Mouse (Mus musculus): ENCODE data around the gene Kif1a. TPM values are rescaled to one million over a fixed set of nuclear protein-coding genes. Genes with fewer than 3 reads are reported as not detected.

The Kif1a gene
- polyA plus RNA-seq, 1 experiment from 2014 or later: 502 TPM

DNA sequence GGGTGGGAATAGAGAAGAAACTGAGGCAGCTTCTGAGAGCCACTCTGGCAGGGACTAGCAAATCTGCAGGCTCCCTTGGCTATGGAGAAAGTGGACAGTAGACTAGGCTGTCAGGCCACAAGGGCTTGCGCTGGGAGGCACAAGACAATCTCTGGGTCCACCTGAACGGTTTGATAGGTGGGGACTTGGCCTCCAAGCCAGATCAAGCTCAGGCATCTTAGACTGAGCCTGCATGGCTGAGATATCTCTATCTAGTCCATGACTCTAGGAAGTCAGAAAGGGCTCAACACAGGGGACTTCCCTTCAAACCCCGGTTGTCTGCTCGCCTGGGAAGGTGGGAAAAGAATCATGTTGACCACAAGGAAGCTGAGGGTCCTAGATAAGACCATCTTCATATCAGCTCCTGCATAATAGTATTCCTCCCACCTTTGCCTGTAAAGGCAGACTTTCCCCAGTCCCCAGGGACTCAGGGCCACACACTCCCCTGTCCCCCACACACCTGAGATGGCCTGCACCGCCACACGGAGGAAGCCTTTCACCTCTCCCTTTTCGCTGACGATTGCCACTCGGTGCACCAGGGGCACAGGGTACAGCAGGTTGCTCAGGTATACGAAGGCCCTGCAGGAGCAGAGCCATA is 55.5 kb downstream of the Kif1a start:
- no peak overlapping the region for H3K4me2 ChIP-seq
- no peak overlapping the region for H3K4me3 ChIP-seq
- no peak overlapping the region for H3K27ac ChIP-seq
- peaks cover 56% of the 10 kb centered on the region for H3K36me3 ChIP-seq (replicated peaks)
- no peaks in the 10 kb centered on the region for H3K4me1 ChIP-seq
- no peaks in the 10 kb centered on the region for H3K9me3 ChIP-seq
- H3K27me3 ChIP-seq (replicated peaks): no peaks in the 10 kb centered on the region
- H3K9ac ChIP-seq: no peak overlapping the region
- no peak for ATAC-seq (replicated peaks)
- WGBS: 86% methylated on average over 10 of the region's 10 CpGs

DNA sequence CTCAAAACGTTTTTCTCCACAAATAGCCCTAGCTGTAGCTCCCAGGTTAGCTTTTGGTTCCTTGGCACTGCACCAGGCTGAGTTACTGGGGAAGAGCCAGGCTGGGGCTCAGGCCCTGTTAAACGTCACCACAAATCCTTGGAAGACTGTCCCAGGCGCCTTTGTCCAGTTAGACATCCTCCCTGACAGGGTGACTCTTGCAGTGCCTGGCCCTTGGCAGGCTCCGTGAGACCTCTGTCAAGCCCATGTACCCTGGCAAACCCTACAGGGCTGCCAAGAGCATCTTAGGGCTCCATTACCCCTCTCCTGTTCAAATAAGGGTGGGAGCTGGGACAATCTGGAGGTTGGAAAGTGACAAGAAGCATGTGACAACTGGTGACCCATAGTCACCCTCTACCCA is 65.8 kb downstream of the Kif1a start:
- H3K9ac ChIP-seq: no peak overlapping the region
- no peak overlapping the region for H3K4me3 ChIP-seq
- H3K27ac ChIP-seq: no peak overlapping the region
- H3K36me3 ChIP-seq (replicated peaks): peaks cover 63% of the 10 kb centered on the region
- H3K9me3 ChIP-seq: no peaks in the 10 kb centered on the region
- no peak overlapping the region for H3K4me2 ChIP-seq
- no peaks in the 10 kb centered on the region for H3K4me1 ChIP-seq
- WGBS: 83% methylated on average over 4 of the region's 4 CpGs
- H3K27me3 ChIP-seq (replicated peaks): no peaks in the 10 kb centered on the region
- ATAC-seq (replicated peaks): no peak

- no peaks in the 10 kb centered on the region for H3K9me3 ChIP-seq
- H3K4me1 ChIP-seq: no peaks in the 10 kb centered on the region
- H3K27me3 ChIP-seq (replicated peaks): no peaks in the 10 kb centered on the region
- no peak overlapping the region for H3K4me3 ChIP-seq
- ATAC-seq (replicated peaks): no peak
- no peak overlapping the region for H3K9ac ChIP-seq
- H3K4me2 ChIP-seq: no peak overlapping the region
- WGBS: 52% methylated on average over 8 of the region's 8 CpGs
- H3K27ac ChIP-seq: no peak overlapping the region
- peaks cover 46% of the 10 kb centered on the region for H3K36me3 ChIP-seq (replicated peaks)
Observed at GRCm38 (mm10) chr1:93033989-93034388, 67.8 kb downstream of the Kif1a start.

- Histone ChIP-seq H3K9ac (no peak overlapping the region), H3K4me1 (no peaks in the 10 kb centered on the region), H3K4me3 (no peak overlapping the region), H3K9me3 (no peaks in the 10 kb centered on the region), H3K27ac (no peak overlapping the region), H3K27me3 (replicated peaks) (no peaks in the 10 kb centered on the region), H3K4me2 (no peak overlapping the region), H3K36me3 (replicated peaks) (peaks cover 28% of the 10 kb centered on the region; the same call in 1 of the 2 replicates)
- no peak for ATAC-seq (replicated peaks)
- WGBS: 95% methylated on average over 3 of the region's 3 CpGs
Observed at GRCm38 (mm10) chr1:93031199-93031598, 70.6 kb downstream of the Kif1a start.

- ATAC-seq (replicated peaks): no peak
- Histone ChIP-seq H3K4me1 (no peaks in the 10 kb centered on the region), H3K9me3 (no peaks in the 10 kb centered on the region), H3K27me3 (replicated peaks) (no peaks in the 10 kb centered on the region), H3K4me2 (no peak overlapping the region), H3K27ac (no peak overlapping the region), H3K36me3 (replicated peaks) (peaks cover 29% of the 10 kb centered on the region), H3K4me3 (no peak overlapping the region), H3K9ac (no peak overlapping the region)
- 76% methylated on average over 2 of the region's 2 CpGs for WGBS
Observed at GRCm38 (mm10) chr1:93030060-93030459, 71.7 kb downstream of the Kif1a start.

DNA sequence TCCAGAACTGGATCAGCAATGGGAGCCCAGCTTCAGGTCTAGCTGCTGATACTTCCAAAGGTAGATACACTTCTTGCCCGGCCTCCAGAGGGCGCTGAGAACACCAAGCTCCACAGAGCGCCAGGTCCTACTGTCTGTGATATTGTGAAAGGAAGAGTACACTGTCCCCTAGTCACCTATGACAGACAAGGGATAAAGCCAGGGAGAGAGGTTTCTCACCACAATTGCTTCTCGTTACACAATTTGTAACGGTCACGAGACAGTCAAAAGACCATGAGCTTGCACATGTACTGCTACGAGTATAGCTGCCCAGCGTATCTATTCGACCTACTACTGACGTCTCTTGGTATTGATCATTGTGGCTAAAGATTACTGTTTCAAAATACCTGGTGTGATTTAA is 72.4 kb downstream of the Kif1a start:
- Histone ChIP-seq H3K4me3 (no peak overlapping the region), H3K9ac (no peak overlapping the region), H3K27ac (no peak overlapping the region), H3K36me3 (replicated peaks) (peaks cover 36% of the 10 kb centered on the region), H3K27me3 (replicated peaks) (no peaks in the 10 kb centered on the region), H3K4me1 (no peaks in the 10 kb centered on the region), H3K9me3 (no peaks in the 10 kb centered on the region), H3K4me2 (no peak overlapping the region)
- 95% methylated on average over 10 of the region's 10 CpGs for WGBS
- ATAC-seq (replicated peaks): no peak

GRCm38 (mm10) chr1:93026600-93026999 is 75.2 kb downstream of the Kif1a start:
- no peak overlapping the region for H3K9ac ChIP-seq
- no peaks in the 10 kb centered on the region for H3K27me3 ChIP-seq (replicated peaks)
- no peaks in the 10 kb centered on the region for H3K9me3 ChIP-seq
- H3K4me3 ChIP-seq: no peak overlapping the region
- H3K4me1 ChIP-seq: no peaks in the 10 kb centered on the region
- no peak overlapping the region for H3K4me2 ChIP-seq
- ATAC-seq (replicated peaks): no peak
- 87% methylated on average over 8 of the region's 8 CpGs for WGBS
- H3K36me3 ChIP-seq (replicated peaks): peaks cover 54% of the 10 kb centered on the region
- no peak overlapping the region for H3K27ac ChIP-seq

- H3K4me1 ChIP-seq: no peaks in the 10 kb centered on the region
- H3K4me2 ChIP-seq: no peak overlapping the region
Observed at GRCm38 (mm10) chr1:93020602-93021001, 81.1 kb downstream of the Kif1a start.

GRCm38 (mm10) chr1:93018716-93019115 is 83.0 kb downstream of the Kif1a start:
- Histone ChIP-seq H3K4me1 (no peaks in the 10 kb centered on the region), H3K4me3 (no peak overlapping the region), H3K27ac (no peak overlapping the region), H3K27me3 (replicated peaks) (no peaks in the 10 kb centered on the region), H3K4me2 (no peak overlapping the region), H3K9me3 (no peaks in the 10 kb centered on the region), H3K9ac (no peak overlapping the region), H3K36me3 (replicated peaks) (peaks cover 57% of the 10 kb centered on the region)
- 89% methylated on average over 10 of the region's 10 CpGs for WGBS
- no peak for ATAC-seq (replicated peaks)

More at GRCm38 (mm10) chr1:93020602-93021001, 81.1 kb downstream of the Kif1a start:
- Histone ChIP-seq H3K27me3 (replicated peaks) (no peaks in the 10 kb centered on the region), H3K9me3 (no peaks in the 10 kb centered on the region), H3K36me3 (replicated peaks) (peaks cover 76% of the 10 kb centered on the region), H3K4me3 (no peak overlapping the region), H3K27ac (no peak overlapping the region), H3K9ac (no peak overlapping the region)
- 87% methylated on average over 4 of the region's 4 CpGs for WGBS
- ATAC-seq (replicated peaks): no peak

GRCm38 (mm10) chr1:93015136-93015535 is 86.6 kb downstream of the Kif1a start:
- ATAC-seq (replicated peaks): no peak

GRCm38 (mm10) chr1:93014460-93014859 is 87.3 kb downstream of the Kif1a start:
- no peaks in the 10 kb centered on the region for H3K27me3 ChIP-seq (replicated peaks)
- no peak overlapping the region for H3K4me2 ChIP-seq
- 0 out of 2 replicates have a peak, but pooled peaks have one; percentile 40 for ATAC-seq (replicated peaks)
- H3K27ac ChIP-seq: no peak overlapping the region
- no peak overlapping the region for H3K4me3 ChIP-seq
- H3K9ac ChIP-seq: no peak overlapping the region
- peaks cover 24% of the 10 kb centered on the region for H3K36me3 ChIP-seq (replicated peaks)
- no peaks in the 10 kb centered on the region for H3K9me3 ChIP-seq
- H3K4me1 ChIP-seq: no peaks in the 10 kb centered on the region

More at GRCm38 (mm10) chr1:93015136-93015535, 86.6 kb downstream of the Kif1a start:
- Histone ChIP-seq H3K27ac (no peak overlapping the region), H3K4me2 (no peak overlapping the region), H3K9ac (no peak overlapping the region), H3K9me3 (no peaks in the 10 kb centered on the region), H3K4me1 (no peaks in the 10 kb centered on the region), H3K36me3 (replicated peaks) (peaks cover 29% of the 10 kb centered on the region), H3K27me3 (replicated peaks) (no peaks in the 10 kb centered on the region), H3K4me3 (no peak overlapping the region)
- 65% methylated on average over 2 of the region's 2 CpGs for WGBS

- no peak overlapping the region for H3K4me3 ChIP-seq
- no peak overlapping the region for H3K9ac ChIP-seq
- ATAC-seq (replicated peaks): no peak
- 73% methylated on average over 4 of the region's 4 CpGs for WGBS
- H3K27ac ChIP-seq: no peak overlapping the region
- peaks cover 14% of the 10 kb centered on the region for H3K36me3 ChIP-seq (replicated peaks)
- no peaks in the 10 kb centered on the region for H3K9me3 ChIP-seq
- no peaks in the 10 kb centered on the region for H3K27me3 ChIP-seq (replicated peaks)
- no peaks in the 10 kb centered on the region for H3K4me1 ChIP-seq
- no peak overlapping the region for H3K4me2 ChIP-seq
Observed at GRCm38 (mm10) chr1:93013367-93013766, 88.4 kb downstream of the Kif1a start.

DNA sequence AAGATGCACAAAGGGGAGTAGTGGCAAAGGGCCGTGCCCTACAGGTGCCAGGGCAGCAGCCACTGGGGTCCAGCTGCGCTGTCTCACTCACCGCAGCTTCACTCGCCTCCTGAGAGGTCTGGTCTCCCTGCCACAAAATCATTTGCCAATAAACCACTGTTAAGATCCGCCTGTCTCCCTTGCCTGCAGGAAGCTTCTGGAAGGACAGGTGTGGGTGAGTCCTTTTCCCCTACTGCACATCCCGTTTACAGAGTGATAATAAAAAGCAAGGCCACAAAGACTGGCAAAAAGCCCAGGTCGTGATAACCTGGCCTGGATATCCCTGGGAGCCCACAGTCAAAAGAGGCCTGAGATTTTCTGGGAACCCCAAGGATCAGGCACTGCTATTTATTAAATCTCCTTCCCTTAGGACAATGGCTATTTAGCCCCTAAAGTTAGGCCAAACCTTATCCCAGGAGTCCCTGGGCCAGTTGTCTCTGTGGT is 89.6 kb downstream of the Kif1a start:
- 78% methylated on average over 7 of the region's 7 CpGs for WGBS
- Histone ChIP-seq H3K4me3 (no peak overlapping the region), H3K27ac (no peak overlapping the region), H3K4me2 (no peak overlapping the region), H3K9ac (no peak overlapping the region), H3K27me3 (replicated peaks) (no peaks in the 10 kb centered on the region), H3K36me3 (replicated peaks) (peaks cover 2% of the 10 kb centered on the region; the same call in 1 of the 2 replicates), H3K9me3 (no peaks in the 10 kb centered on the region), H3K4me1 (no peaks in the 10 kb centered on the region)
- ATAC-seq (replicated peaks): no peak
